Mouse (Mus musculus): ENCODE data around the gene Fgd5. TPM values are rescaled to one million over a fixed set of nuclear protein-coding genes. Genes with fewer than 3 reads are reported as not detected.

The Fgd5 gene
- 1.2 TPM for polyA plus RNA-seq (2014; fragmentation: Illumina TruSeq; extraction: RNeasy Lipid Tissue Mini Kit (QIAGEN cat#74804); ENCODE audit: low read depth, low replicate concordance)

GRCm38 (mm10) chr6:91978371-91979300 is at the start of gene Fgd5:
Gene Fgd5, plus strand, starts transcription at chr6:91978878.

GRCm38 (mm10) chr6:92091130-92091591 is 112.5 kb downstream of the Fgd5 start, which contains the start of gene Nr2c2:
Gene Nr2c2, plus strand, starts transcription at chr6:92091390.

Other genes with a start within 250 kb of the Fgd5 start
- gene Grip2, start 151.6 kb upstream of the Fgd5 start, polyA plus RNA-seq (2014; fragmentation: Illumina TruSeq; extraction: RNeasy Lipid Tissue Mini Kit (QIAGEN cat#74804); ENCODE audit: low read depth, low replicate concordance) = not detected
- 121 TPM for gene Ccdc174, start 100.8 kb upstream of the Fgd5 start, polyA plus RNA-seq (2014; fragmentation: Illumina TruSeq; extraction: RNeasy Lipid Tissue Mini Kit (QIAGEN cat#74804); ENCODE audit: low read depth, low replicate concordance)
- 137 TPM for gene 4930590J08Rik, start 76.1 kb upstream of the Fgd5 start, polyA plus RNA-seq (2014; fragmentation: Illumina TruSeq; extraction: RNeasy Lipid Tissue Mini Kit (QIAGEN cat#74804); ENCODE audit: low read depth, low replicate concordance)
- gene Nr2c2, start 112.5 kb downstream of the Fgd5 start, polyA plus RNA-seq (2014; fragmentation: Illumina TruSeq; extraction: RNeasy Lipid Tissue Mini Kit (QIAGEN cat#74804); ENCODE audit: low read depth, low replicate concordance) = 52.5 TPM
- 6.2 TPM for gene Mrps25, start 205.2 kb downstream of the Fgd5 start, polyA plus RNA-seq (2014; fragmentation: Illumina TruSeq; extraction: RNeasy Lipid Tissue Mini Kit (QIAGEN cat#74804); ENCODE audit: low read depth, low replicate concordance)
- 9.5 TPM for gene Rbsn, start 236.0 kb downstream of the Fgd5 start, polyA plus RNA-seq (2014; fragmentation: Illumina TruSeq; extraction: RNeasy Lipid Tissue Mini Kit (QIAGEN cat#74804); ENCODE audit: low read depth, low replicate concordance)